Mouse (Mus musculus) C2C12 (cell line): Measurements from ENCODE around the gene Cebpz.

Source experiments
- CEBPB ChIP-seq: IDR thresholded peaks from one replicate; pipeline ENCODE4 v1.6.1; 2011; ENCODE audit warnings: low read depth, mild to moderate bottlenecking, control low read depth, moderate library complexity
- CTCF ChIP-seq: IDR thresholded peaks from one replicate; pipeline ENCODE4 v1.5.1; 2011; ENCODE audit not compliant: control insufficient read depth, insufficient read depth, insufficient read length
- MAX ChIP-seq: IDR thresholded peaks from one replicate; pipeline ENCODE4 v1.6.1; 2011; ENCODE audit warnings: mild to moderate bottlenecking, control low read depth
- MYOD1 ChIP-seq: IDR thresholded peaks from one replicate; pipeline ENCODE4 v1.6.1; 2011; ENCODE audit warnings: low read depth; ENCODE audit not compliant: control insufficient read depth, insufficient read length
- USF1 ChIP-seq: IDR thresholded peaks from one replicate; pipeline ENCODE4 v1.6.1; 2011; ENCODE audit warnings: low read depth, mild to moderate bottlenecking, control low read depth, moderate library complexity

GRCm38 (mm10) chr17:78942579-78942978, 5.7 kb upstream of the Cebpz start:
- TF ChIP-seq CTCF = no peak
- no peak for TF ChIP-seq USF1
- TF ChIP-seq CEBPB = no peak
- no peak for TF ChIP-seq MAX
- no peak for TF ChIP-seq MYOD1
